8 mouse cellular contexts compared by ENCODE assay signal in the genomic region with DNA sequence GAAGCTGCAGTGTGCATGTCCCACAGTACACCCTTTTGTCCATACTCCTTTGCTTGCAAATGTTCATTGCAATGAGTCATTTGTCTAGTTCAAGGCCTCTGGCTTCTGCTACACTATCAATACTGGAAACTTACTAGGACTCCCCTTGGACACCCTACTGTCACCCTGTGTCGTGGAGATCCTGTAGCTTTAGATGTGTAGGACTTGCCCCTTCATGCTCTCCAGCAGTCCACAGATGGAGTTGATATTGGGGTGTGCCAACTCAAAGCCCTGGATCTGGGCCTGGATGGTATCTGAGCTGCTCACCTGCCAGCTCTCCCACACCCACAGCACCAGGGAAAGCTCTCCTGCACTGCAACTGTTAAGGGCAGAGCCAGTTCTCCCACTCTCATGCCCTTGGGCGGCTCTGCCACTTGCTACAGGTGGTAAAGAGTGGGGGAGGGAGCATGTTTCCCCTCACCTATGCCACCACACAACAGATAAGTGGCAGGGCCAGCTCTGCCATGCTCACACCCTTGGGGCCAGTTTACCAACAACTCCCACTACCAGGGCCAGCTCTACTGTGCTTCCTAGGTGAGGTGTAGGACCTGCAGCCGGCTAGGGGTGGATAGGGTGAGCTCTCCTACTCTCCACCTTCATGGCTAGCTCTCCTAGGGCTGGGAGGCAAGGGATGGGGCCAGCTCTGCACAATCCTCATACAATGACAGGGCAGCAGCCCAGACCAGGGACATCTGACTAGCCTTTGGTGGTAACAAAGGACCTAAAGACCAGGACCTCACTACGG. TPM values are rescaled to one million over a fixed set of nuclear protein-coding genes. Genes with fewer than 3 reads are reported as not detected.
DNase-seq lines count a peak whose midpoint lies in the region; ATAC-seq and TF ChIP-seq lines count a peak whose summit lies in the region.

No protein-coding gene starts in this region.

- 55% methylated on average over 4 of the region's 4 CpGs for WGBS in embryonic facial prominence, embryonic 11.5 days
- WGBS in embryonic facial prominence, embryonic 10.5 days: 46% methylated on average over 4 of the region's 4 CpGs
- 31% methylated on average over 4 of the region's 4 CpGs for WGBS in liver, embryonic 15.5 days (ENCODE audit: insufficient replicate concordance)

- no peak for TF ChIP-seq POLR2A in ES-Bruce4 (IDR thresholded peaks at IDR 0.05; ENCODE audit: insufficient read depth, low read length)

- no peaks in the 10 kb centered on the region for H3K4me1 ChIP-seq in embryonic facial prominence, embryonic 11.5 days (ENCODE audit: control insufficient read depth, insufficient read depth, low read length)
- peaks cover 7% of the 10 kb centered on the region; the same call in 1 of the 2 replicates for H3K4me1 ChIP-seq in embryonic facial prominence, embryonic 10.5 days
- H3K4me1 ChIP-seq in ES-Bruce4 (ENCODE audit: control insufficient read depth, insufficient read depth, low read length): peaks cover 6% of the 10 kb centered on the region
- H3K4me1 ChIP-seq in liver, embryonic 15.5 days (replicated peaks): peaks cover 49% of the 10 kb centered on the region

- no peak for DNase-seq in embryonic facial prominence, embryonic 11.5 days (ENCODE audit: low spot score)
- DNase-seq in embryonic facial prominence, embryonic 10.5 days (ENCODE audit: low spot score): no peak
- no peak for DNase-seq in cerebellum, adult 18-20 months
- no peak for DNase-seq in cerebellum, postnatal 25 days

- no peak overlapping the region for H3K9ac ChIP-seq in embryonic facial prominence, embryonic 11.5 days (replicated peaks; ENCODE audit: low read length)
- no peak overlapping the region for H3K9ac ChIP-seq in ES-Bruce4 (ENCODE audit: low read depth, poor library complexity, severe bottlenecking)
- H3K9ac ChIP-seq in liver, embryonic 15.5 days: no peak overlapping the region

- no peak overlapping the region for H3K27ac ChIP-seq in embryonic facial prominence, embryonic 11.5 days (replicated peaks; ENCODE audit: low read depth, low read length)
- no peak overlapping the region; the same call in 1 of the 2 replicates for H3K27ac ChIP-seq in embryonic facial prominence, embryonic 10.5 days (replicated peaks)
- H3K27ac ChIP-seq in ES-Bruce4 (ENCODE audit: insufficient read depth, low read length): peak overlapping the region; percentile 77
- H3K27ac ChIP-seq in liver, embryonic 15.5 days (replicated peaks): peak overlapping the region; percentile 66; the same call in 1 of the 2 replicates

- no peak overlapping the region for H3K4me2 ChIP-seq in embryonic facial prominence, embryonic 11.5 days (ENCODE audit: low read depth, low read length)
- no peak overlapping the region for H3K4me2 ChIP-seq in liver, embryonic 15.5 days

- no peak for TF ChIP-seq CTCF in ES-Bruce4 (IDR thresholded peaks at IDR 0.05; ENCODE audit: low read depth, low read length)

- H3K27me3 ChIP-seq in embryonic facial prominence, embryonic 11.5 days (ENCODE audit: control insufficient read depth, insufficient read depth, low read length): no peaks in the 10 kb centered on the region
- H3K27me3 ChIP-seq in embryonic facial prominence, embryonic 10.5 days (replicated peaks; ENCODE audit: low read depth, poor library complexity, severe bottlenecking): no peaks in the 10 kb centered on the region
- H3K27me3 ChIP-seq in ES-Bruce4 (ENCODE audit: control insufficient read depth, insufficient read depth, low read length, poor library complexity, severe bottlenecking): no peaks in the 10 kb centered on the region
- no peaks in the 10 kb centered on the region for H3K27me3 ChIP-seq in liver, embryonic 15.5 days

- no peak for TF ChIP-seq EP300 in ES-Bruce4 (IDR thresholded peaks at IDR 0.05; ENCODE audit: insufficient read depth, low read depth, low read length)

- no peak overlapping the region for H3K4me3 ChIP-seq in embryonic facial prominence, embryonic 11.5 days (ENCODE audit: low read depth, low read length)
- no peak overlapping the region for H3K4me3 ChIP-seq in embryonic facial prominence, embryonic 10.5 days
- H3K4me3 ChIP-seq in ES-Bruce4 (ENCODE audit: low read depth, low read length): no peak overlapping the region
- H3K4me3 ChIP-seq in liver, embryonic 15.5 days (replicated peaks): no peak overlapping the region

- H3K36me3 ChIP-seq in embryonic facial prominence, embryonic 11.5 days (replicated peaks; ENCODE audit: control insufficient read depth, insufficient read depth, low read depth, low read length): peaks cover 10% of the 10 kb centered on the region
- H3K36me3 ChIP-seq in embryonic facial prominence, embryonic 10.5 days (replicated peaks): peaks cover 36% of the 10 kb centered on the region
- peaks cover 31% of the 10 kb centered on the region for H3K36me3 ChIP-seq in ES-Bruce4 (ENCODE audit: control insufficient read depth, insufficient read depth, low read length, poor library complexity, severe bottlenecking)
- peaks cover 39% of the 10 kb centered on the region for H3K36me3 ChIP-seq in liver, embryonic 15.5 days (replicated peaks)

- H3K9me3 ChIP-seq in embryonic facial prominence, embryonic 11.5 days (replicated peaks; ENCODE audit: control insufficient read depth, low read length): no peaks in the 10 kb centered on the region
- H3K9me3 ChIP-seq in embryonic facial prominence, embryonic 10.5 days: no peaks in the 10 kb centered on the region
- no peaks in the 10 kb centered on the region for H3K9me3 ChIP-seq in ES-Bruce4 (replicated peaks; ENCODE audit: control insufficient read depth, insufficient read depth, low read length, poor library complexity, severe bottlenecking)
- no peaks in the 10 kb centered on the region for H3K9me3 ChIP-seq in liver, embryonic 15.5 days (replicated peaks)

- ATAC-seq in embryonic facial prominence, embryonic 11.5 days (replicated peaks; ENCODE audit: insufficient number of reproducible peaks, low FRiP score, low TSS enrichment, low read depth): peak; percentile 66
- ATAC-seq in granulocyte monocyte progenitor cell, adult 5-6 weeks (replicated peaks; ENCODE audit: poor library complexity, severe bottlenecking): 0 out of 2 replicates have a peak, but pooled peaks have one; percentile 10
- ATAC-seq in liver, embryonic 15.5 days (ENCODE audit: insufficient read depth): peak; percentile 33
- no peak for ATAC-seq in erythroid progenitor cell, adult 5-6 weeks (replicated peaks; ENCODE audit: low FRiP score, poor library complexity, severe bottlenecking)

RNA-seq across cellular contexts. Expression of a gene that starts 13.1 kb away (rescaled TPM):
- 746 and 753 TPM in 2 replicates for polyA plus RNA-seq in embryonic facial prominence, embryonic 11.5 days (2014; fragmentation: Nextera tagmentation; extraction: Ambion mirVana)
- 678 and 708 TPM in 2 replicates for polyA plus RNA-seq in embryonic facial prominence, embryonic 10.5 days (2016; fragmentation: Nextera tagmentation; extraction: Ambion mirVana)
- polyA plus RNA-seq in ES-Bruce4 (2011; ENCODE audit: insufficient read depth, insufficient read length, low read depth, missing spikeins): 2,423 and 2,841 TPM in 2 replicates
- 3,328 and 3,545 TPM in 2 replicates for total RNA-seq in granulocyte monocyte progenitor cell, adult 5-6 weeks (2014; fragmentation: Nextera tagmentation)
- total RNA-seq in granulocyte monocyte progenitor cell, adult 5-6 weeks (2017): 1,146 and 1,501 TPM in 2 replicates
- polyA plus RNA-seq in liver, embryonic 15.5 days (2015; fragmentation: Nextera tagmentation; extraction: Ambion mirVana): 326 and 394 TPM in 2 replicates
- total RNA-seq in erythroid progenitor cell, adult 5-6 weeks (2015; ENCODE audit: low replicate concordance): 614 and 728 TPM in 2 replicates
- 193 and 335 TPM in 2 replicates for total RNA-seq in erythroid progenitor cell, adult 5-6 weeks (2017; ENCODE audit: low replicate concordance)

RNA-seq across cellular contexts. Expression of a gene that starts 26.6 kb away (rescaled TPM):
- polyA plus RNA-seq in embryonic facial prominence, embryonic 11.5 days (2014; fragmentation: Nextera tagmentation; extraction: Ambion mirVana): 450 and 483 TPM in 2 replicates
- 439 and 453 TPM in 2 replicates for polyA plus RNA-seq in embryonic facial prominence, embryonic 10.5 days (2016; fragmentation: Nextera tagmentation; extraction: Ambion mirVana)
- polyA plus RNA-seq in ES-Bruce4 (2011; ENCODE audit: insufficient read depth, insufficient read length, low read depth, missing spikeins): 330 and 346 TPM in 2 replicates
- 105 and 124 TPM in 2 replicates for total RNA-seq in granulocyte monocyte progenitor cell, adult 5-6 weeks (2014; fragmentation: Nextera tagmentation)
- 185 and 248 TPM in 2 replicates for total RNA-seq in granulocyte monocyte progenitor cell, adult 5-6 weeks (2017)
- 250 and 334 TPM in 2 replicates for polyA plus RNA-seq in liver, embryonic 15.5 days (2015; fragmentation: Nextera tagmentation; extraction: Ambion mirVana)
- 748 and 760 TPM in 2 replicates for total RNA-seq in erythroid progenitor cell, adult 5-6 weeks (2015; ENCODE audit: low replicate concordance)
- 576 and 709 TPM in 2 replicates for total RNA-seq in erythroid progenitor cell, adult 5-6 weeks (2017; ENCODE audit: low replicate concordance)

Comparison
In these comparisons a context has a peak if more than half of its experiments do, and no peak if none do; other contexts are left out.
1. H3K27ac ChIP-seq: peak in ES-Bruce4 (single experiment) and liver, embryonic 15.5 days (single experiment); none in embryonic facial prominence, embryonic 11.5 days (single experiment) and embryonic facial prominence, embryonic 10.5 days (single experiment).